Mouse (Mus musculus) embryo, embryonic 11.5 days (tissue): ENCODE measurements around the gene Tmem207.

Experiments used
- DNase-seq: peaks from one replicate; pipeline ENCODE4 v3.0.0-alpha.2; 2012; ENCODE audit warnings: low read depth, low spot score

The Tmem207 gene

GRCm38 (mm10) chr16:26456182-26456581, 70.4 kb downstream of the Tmem207 start:
- DNase-seq = no peak

- no peak for DNase-seq
Measured at GRCm38 (mm10) chr16:26454163-26454562, 72.4 kb downstream of the Tmem207 start.
